Mouse (Mus musculus) megakaryocyte-erythroid progenitor cell, adult 5-6 weeks (primary cell): ENCODE results near the gene 4933430I17Rik. TPM values are rescaled to one million over a fixed set of nuclear protein-coding genes. Genes with fewer than 3 reads are reported as not detected.
"Not testable (repeated sequence)": the region's sequence is repeated elsewhere in the genome, so short reads cannot be mapped to it uniquely, and the experiment has no call there.

Source experiments
- ATAC-seq: replicated peaks from 2 replicates; pipeline ENCODE4 v1.8.0; 2016; ENCODE audit warnings: mild to moderate bottlenecking, inconsistent platforms; ENCODE audit not compliant: severe bottlenecking, poor library complexity, low FRiP score, low TSS enrichment
- total RNA-seq, 2 experiments: library from RNA; stranded (forward) in 1 of 2; stranded (reverse) in 1 of 2; fragments of 200-1000, 215-1000 nt in 1 of 2; fragments of >200 nt in 1 of 2; fragmentation: Nextera tagmentation in 1 of 2; gene quantifications; 2 replicates each; pipeline ENCODE4 v1.2.3; 2014 to 2017

4933430I17Rik gene
- total RNA-seq (2014; fragmentation: Nextera tagmentation) (not detected in 2 replicates), total RNA-seq (2017) (not detected in 2 replicates)

GRCm38 (mm10) chr4:62524651-62525488, at the start of gene 4933430I17Rik, which contains the start of gene Pole3:
4933430I17Rik (plus strand) TSS chr4:62525369.
Pole3 (minus strand) TSS chr4:62525068.
- ATAC-seq = peak; percentile 86

DNA sequence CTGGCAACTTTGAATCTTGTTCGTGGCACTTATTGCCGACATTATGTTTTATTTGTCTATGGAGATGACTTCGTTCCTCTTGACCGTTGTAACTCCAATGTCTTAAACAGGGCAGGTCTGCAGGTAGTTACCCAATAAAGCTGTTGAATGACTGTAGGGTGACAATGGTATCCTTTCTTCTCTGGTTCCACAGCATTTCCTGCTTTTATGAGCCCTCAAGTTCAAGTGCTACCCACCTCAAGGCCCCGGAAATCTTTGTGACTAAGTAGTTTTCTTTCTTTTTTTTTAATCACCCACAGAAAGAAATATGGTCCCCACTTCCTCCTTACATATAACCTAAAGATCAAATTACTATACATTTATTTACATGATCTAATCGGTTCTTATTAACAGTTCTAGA, 49.4 kb upstream of the 4933430I17Rik start:
- ATAC-seq = no peak

- ATAC-seq = no peak
These were observed 47.5 kb upstream of the 4933430I17Rik start for GRCm38 (mm10) chr4:62477542-62478244.

- ATAC-seq = not testable (repeated sequence)
These were observed 45.6 kb upstream of the 4933430I17Rik start for GRCm38 (mm10) chr4:62479593-62479936.

- peak; percentile 62 for ATAC-seq
These were observed 45.0 kb upstream of the 4933430I17Rik start, which contains the start of gene Bspry for GRCm38 (mm10) chr4:62479937-62480708. Bspry (plus strand) TSS chr4:62480053.

- ATAC-seq = peak; percentile 22; the same call in 1 of the 2 replicates
These were observed 44.2 kb upstream of the 4933430I17Rik start for GRCm38 (mm10) chr4:62480709-62481605.

- no peak for ATAC-seq
These were observed 40.2 kb upstream of the 4933430I17Rik start for GRCm38 (mm10) chr4:62484928-62485327.

- 0 out of 2 replicates have a peak, but pooled peaks have one; percentile 29 for ATAC-seq
These were observed 39.6 kb upstream of the 4933430I17Rik start for GRCm38 (mm10) chr4:62485450-62486161.

DNA sequence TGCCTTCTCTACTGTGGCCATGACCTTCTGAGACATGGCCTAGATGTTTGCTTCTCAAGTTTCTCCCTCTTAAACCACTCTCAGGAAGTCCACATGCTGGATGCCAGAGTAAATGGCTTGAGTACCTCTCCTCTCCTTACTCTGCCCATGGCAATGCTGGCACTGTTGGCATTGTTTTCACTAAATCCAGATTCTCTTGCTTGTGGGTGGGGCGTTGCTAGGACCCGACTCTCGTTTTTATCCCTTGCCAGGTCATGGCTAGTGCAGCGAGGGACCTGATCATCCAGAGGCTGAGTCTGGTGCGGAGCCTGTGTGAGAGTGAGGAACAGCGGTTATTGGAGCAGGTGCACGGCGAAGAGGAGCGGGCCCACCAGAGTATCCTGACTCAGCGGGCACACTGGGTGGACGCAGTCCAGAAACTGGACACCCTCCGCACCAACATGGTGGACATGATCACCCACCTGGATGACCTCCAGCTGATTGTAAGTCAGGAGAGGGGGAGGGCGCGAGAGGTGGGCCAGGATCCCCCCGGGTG, 38.9 kb upstream of the 4933430I17Rik start:
- no peak for ATAC-seq

DNA sequence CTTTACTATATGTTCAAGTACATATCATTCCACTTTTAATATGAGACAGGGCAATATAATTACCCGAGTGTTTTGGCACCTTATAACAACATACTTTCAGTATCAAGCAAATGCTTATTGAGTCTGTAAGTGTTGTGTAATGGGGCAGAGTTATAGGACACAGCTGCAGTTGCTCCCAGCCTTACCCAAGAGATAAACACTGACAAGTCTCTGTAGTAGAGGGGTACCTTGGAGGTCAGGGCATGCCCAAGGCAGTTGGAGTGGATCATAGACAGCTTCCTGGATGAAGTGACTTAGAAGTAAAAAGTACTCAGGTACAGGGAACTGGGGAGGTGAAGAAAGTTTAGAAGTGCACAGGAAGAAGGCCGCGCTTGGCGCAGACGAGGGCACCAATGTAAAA, 38.0 kb upstream of the 4933430I17Rik start:
- ATAC-seq = no peak

- ATAC-seq = no peak
These were observed 37.3 kb upstream of the 4933430I17Rik start for GRCm38 (mm10) chr4:62487914-62488313.

- no peak for ATAC-seq
These were observed 32.5 kb upstream of the 4933430I17Rik start for GRCm38 (mm10) chr4:62492682-62493081.

DNA sequence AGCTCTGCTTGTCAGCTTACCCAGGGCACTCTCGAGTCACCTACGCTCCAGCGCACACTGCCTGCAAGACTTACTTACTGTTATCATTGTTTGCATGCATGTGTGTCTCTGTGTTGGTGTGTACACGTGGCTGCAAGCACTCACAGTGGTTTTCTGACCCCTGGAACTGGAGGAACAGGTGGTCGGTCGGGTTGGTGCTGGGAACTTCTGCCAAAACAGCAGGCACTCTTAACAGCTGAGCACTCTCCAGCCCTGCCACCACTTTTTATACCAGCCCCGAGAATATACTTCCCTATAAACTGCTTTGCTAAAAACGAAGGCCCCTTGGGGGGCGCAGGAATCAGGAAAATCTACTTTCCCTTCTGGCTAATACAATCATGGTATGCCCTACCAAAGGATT, 30.9 kb upstream of the 4933430I17Rik start:
- no peak for ATAC-seq

GRCm38 (mm10) chr4:62495946-62496345, 29.2 kb upstream of the 4933430I17Rik start:
- ATAC-seq = no peak

- ATAC-seq = peak; percentile 67
These were observed 28.4 kb upstream of the 4933430I17Rik start for GRCm38 (mm10) chr4:62496815-62497214.

DNA sequence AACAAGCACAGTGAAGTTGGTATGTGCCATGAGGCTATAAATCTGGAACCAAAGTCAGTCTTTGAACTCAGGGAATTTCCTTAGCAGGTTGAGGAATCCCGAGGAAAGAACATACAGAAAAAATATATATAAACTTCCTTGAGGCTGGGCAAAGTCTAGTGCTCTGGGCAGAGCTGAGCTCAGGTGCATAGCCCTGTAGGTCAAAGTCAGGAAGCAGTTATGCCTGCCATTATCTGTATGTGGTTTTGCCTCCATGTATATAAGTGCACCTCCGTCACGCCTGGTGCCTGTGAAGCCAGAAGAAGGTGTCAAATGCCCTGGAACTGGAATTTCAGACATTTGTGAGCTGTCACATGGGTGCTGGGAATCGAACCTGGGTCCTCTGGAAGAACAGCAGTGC, 24.4 kb upstream of the 4933430I17Rik start:
- ATAC-seq = no peak

DNA sequence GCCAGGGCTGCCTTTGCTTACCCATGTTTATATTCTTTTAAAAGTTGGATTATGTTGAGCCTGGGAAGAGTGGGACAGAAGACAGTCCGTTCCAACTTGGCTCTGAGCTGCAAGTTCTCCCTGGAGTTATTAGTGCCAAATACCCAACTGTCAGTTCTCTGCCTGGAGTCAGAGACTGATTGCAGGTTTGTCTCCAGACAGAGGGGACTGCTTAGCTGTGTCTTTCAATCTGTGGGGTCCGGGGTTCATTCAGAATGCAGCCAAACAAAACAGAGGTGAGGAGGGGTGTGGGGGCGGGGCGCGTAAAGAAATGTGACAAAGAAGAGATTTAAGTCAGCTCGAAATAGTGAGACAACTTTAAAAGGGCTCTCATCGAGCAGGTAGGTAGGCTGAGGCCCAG, 23.6 kb upstream of the 4933430I17Rik start:
- no peak; the same call in 1 of the 2 replicates for ATAC-seq
